Mouse (Mus musculus) CH12.LX (cell line): Measurements from ENCODE around the gene Tspan5. TPM values are rescaled to one million over a fixed set of nuclear protein-coding genes. Genes with fewer than 3 reads are reported as not detected.

ENCODE experiments used
- DNase-seq: peaks from one replicate; pipeline ENCODE4 v3.0.0-alpha.2; 2013; ENCODE audit errors: extremely low read depth
- H3K27ac ChIP-seq: 2 replicates; pipeline ENCODE4 v1.5.1; 2012; ENCODE audit warnings: low read depth, mild to moderate bottlenecking, control low read depth, moderate library complexity; ENCODE audit not compliant: insufficient read depth
- H3K27me3 ChIP-seq: replicated peaks from 2 replicates; pipeline ENCODE3; 2012; ENCODE audit warnings: inconsistent platforms
- H3K36me3 ChIP-seq, 2 experiments: replicated peaks in 1 of 2; 2 replicates each; pipeline versions ENCODE3 to v1.6.1; 2012; ENCODE audit warnings: inconsistent platforms in 1 of 2, low read length in 1 of 2, mild to moderate bottlenecking in 1 of 2, mixed read lengths in 1 of 2, moderate library complexity in 1 of 2; ENCODE audit not compliant: control insufficient read depth in 1 of 2, insufficient read depth in 1 of 2
- H3K4me1 ChIP-seq, 2 experiments: 2 replicates each; pipeline ENCODE4 v1.6.1; 2012; ENCODE audit warnings: inconsistent platforms in 1 of 2, moderate library complexity in 1 of 2; ENCODE audit not compliant: insufficient read depth in 2 of 2, control insufficient read depth in 1 of 2
- H3K4me2 ChIP-seq: 2 replicates; pipeline ENCODE4 v1.6.1; 2012; ENCODE audit warnings: low read depth, mild to moderate bottlenecking, control low read depth; ENCODE audit not compliant: poor library complexity, insufficient read depth, severe bottlenecking
- H3K4me3 ChIP-seq, 3 experiments: fragments of 150-350 bp in 1 of 3; sonication (generic) in 1 of 3; replicated peaks in 1 of 3; 2 replicates each; pipeline versions ENCODE3 to v1.5.1; 2011 to 2012; ENCODE audit warnings: low read depth in 2 of 3, low read length in 2 of 3, mild to moderate bottlenecking in 2 of 3, moderate library complexity in 2 of 3, control low read depth in 1 of 3, improper control_type of control experiment in 1 of 3, inconsistent platforms in 1 of 3, mixed read lengths in 1 of 3; ENCODE audit not compliant: poor library complexity in 1 of 3
- H3K79me2 ChIP-seq: replicated peaks from 2 replicates; pipeline ENCODE4 v1.6.1; 2012; ENCODE audit warnings: mild to moderate bottlenecking, moderate library complexity; ENCODE audit not compliant: control insufficient read depth, poor library complexity, insufficient read depth, severe bottlenecking; ENCODE audit errors: extremely low read depth
- H3K9ac ChIP-seq: 2 replicates; pipeline ENCODE4 v1.6.1; 2012; ENCODE audit warnings: low read depth, mild to moderate bottlenecking, control low read depth, moderate library complexity; ENCODE audit not compliant: insufficient read depth
- H3K9me3 ChIP-seq: replicated peaks from 2 replicates; pipeline ENCODE3; 2012; ENCODE audit warnings: low read length, inconsistent platforms, mixed read lengths
- BHLHE40 ChIP-seq: IDR thresholded peaks from 2 replicates; pipeline ENCODE4 v1.6.1; 2011; ENCODE audit warnings: mild to moderate bottlenecking, low read depth, low read length, improper control_type of control experiment
- CHD2 ChIP-seq: IDR thresholded peaks from 2 replicates; pipeline ENCODE4 v1.6.1; 2011; ENCODE audit warnings: low read length, improper control_type of control experiment
- CTCF ChIP-seq, 2 experiments: IDR thresholded peaks in 1 of 2; conservative IDR thresholded peaks in 1 of 2; 2 replicates each; pipeline ENCODE4 v1.5.1; 2011 to 2012; ENCODE audit warnings: low read depth in 2 of 2, low read length in 2 of 2, improper control_type of control experiment in 1 of 2, inconsistent platforms in 1 of 2, mild to moderate bottlenecking in 1 of 2, moderate library complexity in 1 of 2
- EP300 ChIP-seq: IDR thresholded peaks from 2 replicates; pipeline ENCODE4 v1.6.1; 2011; ENCODE audit warnings: low read length, improper control_type of control experiment
- HCFC1 ChIP-seq: IDR thresholded peaks from 2 replicates; pipeline ENCODE4 v1.6.1; 2012; ENCODE audit warnings: low read depth, mild to moderate bottlenecking, inconsistent platforms, low read length, improper control_type of control experiment
- IRF4 ChIP-seq: IDR thresholded peaks from 2 replicates; pipeline ENCODE4 v1.6.1; 2014; ENCODE audit warnings: low read depth, mild to moderate bottlenecking, inconsistent platforms, low read length, improper control_type of control experiment
- JUND ChIP-seq: conservative IDR thresholded peaks from 2 replicates; pipeline ENCODE4 v1.6.1; 2011; ENCODE audit warnings: low read depth, low read length, improper control_type of control experiment
- MAFK ChIP-seq: IDR thresholded peaks from 2 replicates; pipeline ENCODE4 v1.6.1; 2011; ENCODE audit warnings: low read length, improper control_type of control experiment; ENCODE audit not compliant: insufficient replicate concordance
- MEF2A ChIP-seq: IDR thresholded peaks from 2 replicates; pipeline ENCODE4 v1.6.1; 2014; ENCODE audit warnings: low read depth, mild to moderate bottlenecking, inconsistent platforms, low read length, improper control_type of control experiment, borderline replicate concordance
- MXI1 ChIP-seq: IDR thresholded peaks from 2 replicates; pipeline ENCODE4 v1.6.1; 2011; ENCODE audit warnings: mild to moderate bottlenecking, low read depth, low read length, improper control_type of control experiment
- MYC ChIP-seq: IDR thresholded peaks from 2 replicates; pipeline ENCODE4 v1.6.1; 2011; ENCODE audit warnings: low read depth, mild to moderate bottlenecking, improper control_type of control experiment, low read length
- RAD21 ChIP-seq: IDR thresholded peaks from 2 replicates; pipeline ENCODE4 v1.6.1; 2011; ENCODE audit warnings: low read depth, mild to moderate bottlenecking, low read length, improper control_type of control experiment, moderate library complexity
- SMC3 ChIP-seq: IDR thresholded peaks from 2 replicates; pipeline ENCODE4 v1.6.1; 2011; ENCODE audit warnings: low read depth, low read length, improper control_type of control experiment
- TBP ChIP-seq: conservative IDR thresholded peaks from 2 replicates; pipeline ENCODE4 v1.6.1; 2011; ENCODE audit warnings: low read depth, low read length, improper control_type of control experiment
- TCF12 ChIP-seq: IDR thresholded peaks from 2 replicates; pipeline ENCODE4 v1.6.1; 2014; ENCODE audit warnings: low read depth, mild to moderate bottlenecking, inconsistent platforms, low read length, improper control_type of control experiment
- ZC3H11A ChIP-seq: IDR thresholded peaks from 2 replicates; pipeline ENCODE4 v1.6.1; 2012; ENCODE audit warnings: low read depth, mild to moderate bottlenecking, inconsistent platforms, low read length, improper control_type of control experiment
- dilution Hi-C: fragments of 300-500 bp; cut with MboI; formaldehyde crosslinking; loops from 2 replicates; pipeline ENCODE4 v1.14.3; 2020; ENCODE audit warnings: low sequenced_read_pairs; ENCODE audit not compliant: extremely low pct_unique_long_range_greater_than_20kb, extremely low pct_ligation_motif_present
- in situ Hi-C: fragments of 300-500 bp; cut with MboI; formaldehyde crosslinking; loops from 3 replicates; pipeline ENCODE4 v1.14.3; 2019; ENCODE audit warnings: low sequenced_read_pairs, low pct_ligation_motif_present, low pct_unique_long_range_greater_than_20kb, mixed read lengths
- polyA plus RNA-seq: library from polyadenylated mRNA; unstranded; fragments of >175 nt; gene quantifications from 2 replicates; pipeline ENCODE4 v1.2.1, GENCODE M21; 2012; ENCODE audit warnings: low read depth; ENCODE audit not compliant: insufficient read length
- total RNA-seq, 2 experiments: library from RNA; depleted of rRNA; stranded (reverse); fragments of 300-350 nt in 1 of 2; fragments of >200 nt in 1 of 2; gene quantifications; 2 replicates each; pipeline ENCODE4 v1.2.3; 2012 to 2014

The Tspan5 gene
- total and polyA plus RNA-seq, 3 experiments, result 17.2 to 43.1 (median 25.9) TPM

DNA sequence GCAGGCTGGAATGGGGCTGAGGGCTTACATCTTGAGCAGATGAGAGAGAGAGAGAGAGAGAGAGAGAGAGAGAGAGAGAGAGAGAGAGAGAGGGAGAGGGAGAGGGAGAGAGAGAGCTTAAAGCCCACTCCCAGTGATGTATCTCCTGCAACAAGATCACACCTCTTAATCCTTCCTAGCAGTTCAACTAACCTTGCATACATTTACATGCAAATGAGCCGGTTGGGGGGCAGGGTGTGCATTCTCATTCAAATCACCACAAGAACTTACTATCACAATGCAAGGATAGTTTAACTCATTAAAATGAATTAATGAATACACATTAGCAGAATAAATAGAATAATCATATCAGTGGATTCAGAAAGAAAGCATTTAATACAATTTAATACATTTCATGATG, 49.7 kb upstream of the Tspan5 start:
- DNase-seq, result no peak
- no peak overlapping the region for H3K9ac ChIP-seq
- H3K9me3 ChIP-seq, result no peaks in the 10 kb centered on the region
- H3K36me3 ChIP-seq, result no peaks in the 10 kb centered on the region
- H3K4me2 ChIP-seq, result no peak overlapping the region
- H3K79me2 ChIP-seq, result no peaks in the 10 kb centered on the region
- dilution Hi-C loops (no loop called here), in situ Hi-C loops (no loop called here)
- no peak for TF ChIP-seq MYC
- no peak for TF ChIP-seq IRF4
- TF ChIP-seq MAFK, result no peak
- no peak for TF ChIP-seq CTCF (conservative IDR thresholded peaks at IDR 0.05 in 1 of 2, IDR thresholded peaks at IDR 0.05 in 1 of 2; ENCODE audit: low read depth in 2 of 2, low read length in 2 of 2)
- TF ChIP-seq BHLHE40, result no peak
- no peak for TF ChIP-seq JUND
- TF ChIP-seq TCF12, result no peak
- TF ChIP-seq SMC3, result no peak
- TF ChIP-seq MEF2A, result no peak
- no peak for TF ChIP-seq TBP
- no peak for TF ChIP-seq HCFC1
- H3K27ac ChIP-seq, result no peak overlapping the region
- H3K4me3 ChIP-seq, result no peak overlapping the region
- peaks cover 0 to 3% of the 10 kb centered on the region in 2 experiments; a peak in 1 of 4 replicates for H3K4me1 ChIP-seq
- no peaks in the 10 kb centered on the region for H3K27me3 ChIP-seq

GRCm38 (mm10) chr3:138703399-138703798, 38.6 kb upstream of the Tspan5 start:
- Histone ChIP-seq H3K79me2 (no peaks in the 10 kb centered on the region), H3K4me1 (peaks cover 0 to 5% of the 10 kb centered on the region in 2 experiments; a peak in 3 of 4 replicates), H3K4me2 (no peak overlapping the region), H3K36me3 (no peaks in the 10 kb centered on the region), H3K27ac (no peak overlapping the region), H3K4me3 (no peak overlapping the region), H3K27me3 (no peaks in the 10 kb centered on the region), H3K9ac (no peak overlapping the region), H3K9me3 (no peaks in the 10 kb centered on the region)
- dilution Hi-C loops (no loop called here), in situ Hi-C loops (no loop called here)
- DNase-seq, result no peak
- TF ChIP-seq CHD2, result no peak
- no peak for TF ChIP-seq EP300
- no peak for TF ChIP-seq TBP
- no peak for TF ChIP-seq RAD21
- TF ChIP-seq BHLHE40, result peak; percentile 20; the same call in 1 of the 2 replicates
- TF ChIP-seq ZC3H11A, result no peak
- no peak for TF ChIP-seq MXI1
